Mouse (Mus musculus): ENCODE measurements around the gene Ranbp6.

DNA sequence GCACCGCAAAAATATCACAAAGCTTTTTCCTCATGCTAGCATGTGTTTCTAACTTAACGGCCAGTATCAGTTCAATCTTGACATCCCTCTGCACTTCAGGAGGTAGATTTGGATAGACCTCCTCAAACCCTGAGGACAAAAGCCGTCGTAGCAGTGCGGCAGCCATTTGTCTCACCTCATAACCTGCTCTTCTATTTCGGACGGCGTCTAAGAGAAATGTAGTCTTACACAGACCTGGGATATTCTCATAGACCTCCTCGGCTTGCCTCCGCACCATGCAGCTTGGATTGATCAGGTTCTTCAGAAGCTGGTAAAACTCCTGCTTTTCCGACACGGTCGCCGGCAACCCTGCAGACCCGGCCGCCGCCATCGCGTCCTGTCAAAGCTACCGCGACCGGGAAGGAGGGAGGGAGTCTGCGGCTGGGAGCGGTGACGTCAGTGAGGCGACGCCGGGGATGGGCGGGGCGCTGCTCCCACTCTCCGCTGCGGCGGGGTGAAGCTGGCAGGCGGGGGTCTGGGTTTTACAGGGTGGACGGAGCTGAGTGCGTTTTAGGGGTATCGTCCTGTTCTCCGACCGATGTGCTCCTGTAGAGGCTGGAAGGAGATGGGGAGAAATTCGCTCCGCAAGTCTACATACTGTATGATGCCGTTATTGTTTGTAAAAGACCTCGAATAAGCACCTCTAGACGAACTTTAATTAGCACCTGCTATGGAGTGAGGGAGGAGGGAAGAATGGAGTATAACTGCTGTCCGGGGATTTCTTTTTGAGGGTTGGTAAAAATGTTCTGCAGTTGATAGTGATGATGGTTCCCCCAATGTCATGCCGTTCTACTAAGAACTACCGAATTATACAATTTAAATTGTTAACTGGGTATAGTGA is at the start of gene Ranbp6:
- no peak for TF ChIP-seq CTCF (IDR thresholded peaks at IDR 0.05; ENCODE audit: low read depth)
- no peak for TF ChIP-seq EP300 (optimal IDR thresholded peaks at IDR 0.05)
